9 mouse cellular contexts compared by ENCODE assay signal in the genomic region with DNA sequence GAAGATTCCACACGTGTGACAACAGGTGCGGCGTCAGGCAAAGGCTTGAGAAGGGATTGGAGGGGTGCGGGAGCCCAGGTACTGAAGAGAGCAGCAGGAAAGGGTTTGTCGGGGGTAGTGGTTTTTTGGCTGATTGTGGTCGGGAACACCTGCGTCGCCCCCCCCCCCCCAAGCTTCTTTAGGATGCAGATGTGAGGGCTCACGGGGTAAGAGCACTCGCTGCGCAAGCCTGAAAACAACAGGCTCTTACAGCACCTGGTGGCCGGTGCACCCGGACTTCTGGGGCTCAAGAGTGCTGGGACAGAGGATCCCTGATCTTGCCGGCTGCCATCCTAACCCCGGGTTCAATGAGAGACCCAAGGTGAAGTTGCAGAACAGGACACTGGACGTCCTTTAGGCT.
DNase-seq lines count a peak whose midpoint lies in the region; ATAC-seq and TF ChIP-seq lines count a peak whose summit lies in the region.
"Had no signal": no experiment of that assay in that cellular context is flagged by ENCODE, and none has a peak within 500 bp of the region (broad histone marks: within the 10 kb centered on the region; RNA-seq: fewer than 3 reads in every experiment).

No protein-coding gene starts in this region.

- WGBS in kidney, embryonic 15.5 days: 10% methylated on average over 16 of the region's 16 CpGs
- 14% methylated on average over 16 of the region's 16 CpGs for WGBS in forebrain, embryonic 16.5 days
- WGBS in midbrain, embryonic 13.5 days: 7% methylated on average over 16 of the region's 16 CpGs
- 11% methylated on average over 16 of the region's 16 CpGs for WGBS in intestine, embryonic 15.5 days

- intact Hi-C loops in gastrocnemius, adult 2 months (cut with DNase I): no loop called here

- peaks cover 15% of the 10 kb centered on the region for H3K4me1 ChIP-seq in kidney, embryonic 15.5 days
- H3K4me1 ChIP-seq in forebrain, embryonic 16.5 days (replicated peaks; ENCODE audit: control insufficient read depth, insufficient read depth, low read length): peaks cover 12% of the 10 kb centered on the region
- peaks cover 16% of the 10 kb centered on the region for H3K4me1 ChIP-seq in midbrain, embryonic 13.5 days (replicated peaks)
- H3K4me1 ChIP-seq in intestine, embryonic 15.5 days (replicated peaks): peaks cover 8% of the 10 kb centered on the region; the same call in 1 of the 2 replicates

- H3K27ac ChIP-seq in kidney, embryonic 15.5 days: no peak overlapping the region
- no peak overlapping the region for H3K27ac ChIP-seq in forebrain, embryonic 16.5 days (ENCODE audit: low read length)
- H3K27ac ChIP-seq in midbrain, embryonic 13.5 days: no peak overlapping the region
- no peak overlapping the region for H3K27ac ChIP-seq in gastrocnemius, adult 2 months
- H3K27ac ChIP-seq in intestine, embryonic 15.5 days: no peak overlapping the region

- ATAC-seq in kidney, embryonic 15.5 days (replicated peaks; ENCODE audit: low FRiP score): no peak
- ATAC-seq in forebrain, embryonic 16.5 days: no peak
- no peak for ATAC-seq in midbrain, embryonic 13.5 days
- ATAC-seq in intestine, embryonic 15.5 days: no peak

- 0 out of 2 replicates have a peak overlapping the region, but pooled peaks have one; percentile 57 for H3K4me2 ChIP-seq in kidney, embryonic 15.5 days
- peak overlapping the region; percentile 56 for H3K4me2 ChIP-seq in forebrain, embryonic 16.5 days (ENCODE audit: low read length)
- peak overlapping the region; percentile 57 for H3K4me2 ChIP-seq in midbrain, embryonic 13.5 days (replicated peaks)
- no peak overlapping the region for H3K4me2 ChIP-seq in intestine, embryonic 15.5 days (replicated peaks)

- TF ChIP-seq CTCF in gastrocnemius, adult 2 months (IDR thresholded peaks at IDR 0.05): no peak

- no peaks in the 10 kb centered on the region for H3K9me3 ChIP-seq in kidney, embryonic 15.5 days (replicated peaks)
- no peaks in the 10 kb centered on the region for H3K9me3 ChIP-seq in forebrain, embryonic 16.5 days (ENCODE audit: control insufficient read depth, low read length)
- no peaks in the 10 kb centered on the region for H3K9me3 ChIP-seq in midbrain, embryonic 13.5 days
- no peaks in the 10 kb centered on the region for H3K9me3 ChIP-seq in intestine, embryonic 15.5 days

- H3K36me3 ChIP-seq in kidney, embryonic 15.5 days: no peaks in the 10 kb centered on the region
- no peaks in the 10 kb centered on the region for H3K36me3 ChIP-seq in forebrain, embryonic 16.5 days (ENCODE audit: control insufficient read depth, insufficient read depth)
- H3K36me3 ChIP-seq in midbrain, embryonic 13.5 days: no peaks in the 10 kb centered on the region
- no peaks in the 10 kb centered on the region for H3K36me3 ChIP-seq in intestine, embryonic 15.5 days

- no peak overlapping the region for H3K4me3 ChIP-seq in kidney, embryonic 15.5 days (replicated peaks)
- no peak overlapping the region; the same call in 1 of the 2 replicates for H3K4me3 ChIP-seq in forebrain, embryonic 16.5 days (replicated peaks; ENCODE audit: low read length)
- 0 out of 2 replicates have a peak overlapping the region, but pooled peaks have one; percentile 29 for H3K4me3 ChIP-seq in midbrain, embryonic 13.5 days (replicated peaks)
- H3K4me3 ChIP-seq in gastrocnemius, adult 2 months: no peak overlapping the region
- no peak overlapping the region for H3K4me3 ChIP-seq in intestine, embryonic 15.5 days (replicated peaks)

- DNase-seq in kidney, postnatal 36 days: no peak
- DNase-seq in thymus, postnatal 36 days: peak; percentile 60 to 77
- no peak for DNase-seq in gastrocnemius, adult 2 months
- no peak for DNase-seq in adrenal gland, adult 2 months
- DNase-seq: kidney, adult 11 months had no signal

- peaks cover 35% of the 10 kb centered on the region for H3K27me3 ChIP-seq in kidney, embryonic 15.5 days
- H3K27me3 ChIP-seq in forebrain, embryonic 16.5 days (replicated peaks; ENCODE audit: control insufficient read depth, insufficient read depth, low read length): peaks cover 9% of the 10 kb centered on the region
- H3K27me3 ChIP-seq in midbrain, embryonic 13.5 days: peaks cover 12% of the 10 kb centered on the region
- peaks cover 8% of the 10 kb centered on the region for H3K27me3 ChIP-seq in intestine, embryonic 15.5 days (replicated peaks)

- no peak overlapping the region for H3K9ac ChIP-seq in kidney, embryonic 15.5 days
- H3K9ac ChIP-seq in forebrain, embryonic 16.5 days (replicated peaks; ENCODE audit: low read depth, low read length): no peak overlapping the region
- H3K9ac ChIP-seq in midbrain, embryonic 13.5 days (replicated peaks): no peak overlapping the region
- H3K9ac ChIP-seq in intestine, embryonic 15.5 days: no peak overlapping the region

Comparison
In these comparisons a context has a peak if more than half of its experiments do, and no peak if none do; other contexts are left out.
1. DNase-seq: peak in thymus, postnatal 36 days (2 of 2); none in kidney, postnatal 36 days (0 of 2), gastrocnemius, adult 2 months (single experiment) and adrenal gland, adult 2 months (single experiment).